Mouse (Mus musculus) induced T-regulatory cell, adult 2 months (primary cell): ENCODE data around the gene Gm34653.
"Not testable (repeated sequence)": the region's sequence is repeated elsewhere in the genome, so short reads cannot be mapped to it uniquely, and the experiment has no call there.

Experiments
- DNase-seq: peaks from one replicate; pipeline ENCODE4 v3.0.0-alpha.2; 2012; ENCODE audit warnings: low read depth

Gm34653 gene

DNA sequence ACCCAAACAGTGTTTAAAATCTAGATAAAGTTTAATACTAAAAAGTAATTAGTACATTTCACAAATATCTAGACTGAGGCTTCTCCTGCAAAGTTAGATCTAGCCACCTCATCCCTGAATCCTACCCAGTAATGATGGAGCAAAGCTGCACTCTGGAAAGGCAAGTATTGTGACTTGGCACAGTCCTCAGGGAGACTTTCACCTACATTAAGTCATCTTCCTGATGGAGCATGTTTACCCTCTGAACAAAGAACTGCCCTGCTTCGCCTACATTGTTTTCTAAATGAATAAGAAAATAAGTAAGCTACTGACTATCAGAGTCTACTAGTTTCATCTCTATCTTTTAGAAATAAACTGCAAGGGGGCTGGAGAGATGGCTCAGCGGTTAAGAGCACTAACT, 14.3 kb upstream of the Gm34653 start:
- no peak for DNase-seq

DNA sequence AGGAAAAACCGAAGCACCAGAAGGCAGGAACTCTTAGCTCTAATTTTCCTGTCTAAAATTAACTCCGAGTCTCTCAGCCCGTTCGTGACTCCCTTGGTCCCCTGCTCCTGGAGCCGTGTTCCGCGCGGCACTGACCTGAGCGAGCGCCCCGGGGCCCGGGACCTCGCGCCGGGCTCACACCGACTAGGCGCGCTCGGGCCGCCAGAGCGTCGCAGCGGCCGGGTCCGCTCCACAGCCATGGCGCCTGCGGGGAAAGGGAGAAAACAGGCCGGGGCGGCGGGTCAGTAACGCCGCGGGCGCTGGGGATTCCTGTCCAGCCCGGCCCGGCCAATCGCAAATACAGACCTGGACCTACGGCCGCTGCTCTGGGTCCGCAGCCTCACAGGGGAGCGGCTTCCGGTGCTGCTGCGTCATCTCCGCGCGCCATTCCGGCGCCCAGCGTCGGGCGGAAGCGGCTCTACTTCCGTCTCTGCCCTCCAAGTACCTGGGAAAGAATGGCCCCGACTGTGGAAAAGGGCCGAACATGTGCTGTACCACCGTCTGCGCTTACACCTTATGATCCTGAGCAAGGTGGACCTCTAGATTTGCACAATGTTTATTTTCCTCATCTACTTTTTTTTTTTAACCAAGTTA, 6.9 kb upstream of the Gm34653 start, which contains the start of gene Fbxw2:
Fbxw2 (minus strand) TSS at position 485 of the 633 bp plus-strand sequence.
- DNase-seq = peak; percentile 93

DNA sequence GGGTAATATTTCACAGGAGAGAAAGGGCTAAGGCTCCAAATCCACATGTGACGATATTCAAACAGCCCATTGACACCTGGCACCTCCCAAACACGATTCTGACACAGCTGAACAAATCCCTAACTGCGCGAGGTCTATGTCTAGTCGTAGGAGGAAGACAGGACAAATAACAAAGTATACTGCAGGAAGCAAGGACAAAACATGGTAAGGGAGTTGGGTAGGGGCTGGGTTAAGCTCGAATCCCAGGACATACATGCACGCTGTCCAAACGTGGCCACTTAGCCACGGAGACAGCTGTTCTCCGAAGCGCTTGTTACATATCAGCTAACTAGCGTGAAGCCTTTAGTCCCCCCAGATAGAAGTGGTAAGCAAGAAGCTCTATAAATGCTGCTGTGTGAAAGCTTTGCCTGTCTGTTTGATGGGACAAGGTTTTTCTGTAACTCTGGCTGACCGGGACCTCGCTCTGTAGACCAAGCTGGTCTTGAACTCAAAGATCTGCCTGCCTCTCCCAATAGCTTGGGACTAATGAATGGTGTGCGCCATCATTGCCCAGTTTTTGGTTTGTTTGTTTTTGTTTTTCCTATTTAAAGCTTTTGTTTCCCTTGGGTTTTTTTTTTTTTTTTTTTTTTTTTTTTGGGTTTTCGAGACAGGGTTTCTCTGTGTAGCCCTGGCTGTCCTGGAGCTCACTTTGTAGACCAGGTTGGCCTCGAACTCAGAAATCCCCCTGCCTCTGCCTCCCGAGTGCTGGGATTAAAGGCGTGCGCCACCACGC, 6.2 kb upstream of the Gm34653 start:
- DNase-seq = no peak

DNA sequence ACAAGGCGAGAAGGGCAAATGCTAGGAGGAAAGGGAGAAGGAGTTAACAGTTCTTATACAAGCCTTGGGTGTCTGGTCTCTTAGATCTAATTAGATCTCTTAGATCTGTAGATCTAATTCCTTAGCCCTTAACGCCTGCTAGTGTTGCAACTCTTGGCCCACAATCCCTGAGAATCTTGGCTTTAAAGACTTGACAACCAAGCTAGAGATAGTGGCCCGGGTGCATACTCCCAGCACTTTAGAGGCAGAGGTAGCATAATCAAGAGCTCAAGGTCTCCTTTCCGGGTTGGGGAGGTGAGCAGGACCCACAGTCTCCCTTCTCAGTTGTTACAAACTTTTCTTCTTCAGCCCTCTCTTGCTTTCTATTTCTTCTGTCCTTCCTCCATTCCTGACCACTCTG, 5.2 kb upstream of the Gm34653 start:
- DNase-seq = no peak

DNA sequence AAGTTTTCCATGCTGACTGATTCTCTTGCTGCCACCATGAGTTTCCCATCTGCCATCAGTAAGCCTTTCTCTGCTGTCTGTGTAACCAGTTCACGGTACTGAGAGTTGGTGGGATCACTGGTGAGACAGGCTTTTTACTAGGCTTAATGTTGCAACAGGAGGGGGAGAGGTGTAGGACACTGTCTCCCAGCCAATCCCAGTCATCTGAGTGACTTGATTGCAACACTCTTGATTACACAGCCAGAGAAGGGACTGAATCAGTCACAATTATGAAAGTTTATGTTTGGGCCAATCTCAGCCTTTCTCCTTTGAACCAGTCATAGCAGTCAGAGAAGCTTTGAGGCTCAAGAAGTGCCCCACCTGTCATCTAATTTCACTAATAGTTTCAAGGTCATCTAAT, 4.8 kb upstream of the Gm34653 start:
- no peak for DNase-seq

DNA sequence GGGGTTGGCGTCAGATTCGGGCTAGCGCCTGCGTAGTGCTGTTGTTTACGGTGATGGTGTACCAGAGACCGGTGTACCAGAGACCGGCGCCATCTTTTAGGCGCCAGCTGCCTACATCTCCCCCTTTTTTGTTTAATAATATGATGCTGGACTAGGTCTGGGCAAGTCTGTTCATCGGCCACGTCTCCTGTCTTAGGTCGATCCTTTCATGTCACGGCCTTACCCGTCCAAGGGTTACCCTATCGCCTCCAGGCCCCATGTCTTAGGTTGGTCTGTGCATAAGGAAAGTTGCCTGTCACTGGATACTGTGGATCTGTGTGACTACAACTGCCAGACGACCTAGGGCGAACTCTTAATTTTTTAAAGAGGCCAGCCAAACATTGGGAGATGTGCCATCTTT, 2.7 kb upstream of the Gm34653 start:
- not testable (repeated sequence) for DNase-seq

DNA sequence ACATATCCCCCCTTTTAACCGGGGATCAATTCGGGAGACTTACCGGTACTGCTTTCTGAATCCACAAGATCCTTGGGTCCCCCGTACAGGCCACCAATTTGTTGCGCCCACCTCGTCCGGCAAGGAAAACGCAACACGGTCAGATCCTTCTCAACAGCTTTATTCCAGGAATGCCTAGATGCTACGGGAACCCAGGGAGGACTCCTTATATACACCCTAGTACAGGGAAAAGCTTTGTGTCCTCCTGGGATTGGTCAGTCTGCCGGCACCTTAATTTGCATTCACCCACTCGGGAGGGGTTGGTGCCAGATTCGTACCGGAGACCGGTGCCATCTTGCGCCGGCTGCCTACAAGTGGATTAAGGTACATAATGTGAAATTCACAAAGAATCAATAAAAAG, 817 bp downstream of the Gm34653 start:
- DNase-seq = no peak

DNA sequence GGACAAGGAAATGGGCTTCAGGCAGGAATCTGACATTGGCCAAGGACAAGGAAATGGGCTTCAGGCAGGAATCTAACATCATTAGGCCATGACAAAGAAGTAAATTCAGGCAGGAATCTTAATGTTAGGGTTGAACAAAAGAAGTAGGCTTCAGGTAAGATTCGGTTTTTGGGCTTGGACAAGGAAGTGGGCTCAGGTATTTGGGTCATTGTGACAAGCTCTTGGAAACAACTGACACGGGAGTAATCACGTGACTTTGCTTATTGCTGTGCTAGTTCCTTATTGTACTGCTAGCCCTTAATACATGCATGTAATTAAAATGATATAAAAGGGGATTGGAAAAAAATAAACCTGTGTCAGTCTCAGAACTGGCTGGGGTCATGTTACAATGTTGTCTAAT, 2.9 kb downstream of the Gm34653 start:
- no peak for DNase-seq

DNA sequence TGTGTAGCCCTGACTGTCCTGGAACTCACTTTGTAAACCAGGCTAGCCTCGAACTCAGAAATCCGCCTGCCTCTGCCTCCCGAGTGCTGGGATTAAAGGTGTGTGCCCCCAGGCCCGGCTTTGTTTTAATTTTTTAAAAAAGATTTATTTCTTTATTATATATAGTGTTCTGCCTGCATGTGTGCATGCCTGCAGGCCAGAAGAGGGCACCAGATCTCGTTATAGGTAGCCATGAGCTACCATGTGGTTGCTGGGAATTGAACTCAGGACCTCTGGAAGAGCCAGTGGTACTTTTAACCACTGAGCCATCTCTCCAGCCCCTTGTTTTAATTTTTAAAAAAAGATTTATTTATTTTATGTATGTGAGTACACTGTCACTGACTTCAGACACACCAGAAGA, 7.3 kb downstream of the Gm34653 start:
- DNase-seq = not testable (repeated sequence)

DNA sequence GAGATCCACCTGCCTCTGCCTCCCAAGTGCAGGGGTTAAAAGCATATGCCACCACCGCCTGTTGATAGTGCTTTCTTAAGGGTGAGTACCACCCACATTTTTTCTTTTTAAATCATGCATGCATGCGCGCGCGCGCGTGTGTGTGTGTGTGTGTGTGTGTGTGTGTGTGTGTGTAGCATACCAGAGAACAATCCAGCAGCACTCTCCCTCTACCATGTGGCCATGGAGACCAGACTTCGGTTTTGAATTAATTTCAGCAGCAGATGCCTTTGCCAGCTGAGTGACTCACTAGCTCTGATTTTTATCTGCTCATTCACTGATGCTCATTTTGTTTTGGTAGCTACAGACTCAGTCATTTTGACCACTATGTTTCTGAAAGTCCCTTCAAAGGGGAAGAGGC, 8.9 kb downstream of the Gm34653 start:
- no peak for DNase-seq

DNA sequence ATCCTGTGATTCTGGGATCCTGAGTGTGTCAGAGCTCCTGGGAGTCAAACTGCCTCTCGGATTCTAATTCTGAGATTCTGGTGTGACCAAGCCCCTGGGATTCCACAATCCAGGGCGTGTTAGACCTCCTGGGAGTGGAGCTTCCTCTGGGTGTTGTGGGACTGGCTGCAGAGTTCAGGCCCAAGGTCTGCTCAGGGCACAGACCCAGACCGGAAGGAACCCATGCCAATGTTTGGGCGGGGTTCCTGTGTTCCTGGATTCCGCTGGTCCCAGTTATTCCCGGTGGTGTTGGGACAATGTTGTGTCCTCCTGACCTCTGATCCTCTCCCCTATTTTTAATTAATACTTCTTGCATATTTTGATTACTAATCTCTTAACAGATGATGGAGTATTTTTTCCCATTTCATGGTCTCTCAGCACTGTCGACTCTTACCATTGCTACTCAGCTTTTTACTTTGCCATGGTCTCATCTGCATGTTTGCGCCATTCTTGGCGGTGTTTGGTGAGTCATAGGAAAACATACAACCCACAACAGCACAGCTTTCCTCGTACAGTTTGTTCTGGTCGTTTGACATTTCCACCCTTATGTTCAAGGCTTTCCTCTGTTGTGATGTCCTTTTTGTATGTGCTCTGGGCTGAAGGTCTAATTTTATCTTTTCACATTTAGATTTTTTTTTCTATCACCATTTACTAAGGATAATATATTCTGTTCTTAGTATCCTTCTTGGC, 10.6 kb downstream of the Gm34653 start:
- DNase-seq = no peak

DNA sequence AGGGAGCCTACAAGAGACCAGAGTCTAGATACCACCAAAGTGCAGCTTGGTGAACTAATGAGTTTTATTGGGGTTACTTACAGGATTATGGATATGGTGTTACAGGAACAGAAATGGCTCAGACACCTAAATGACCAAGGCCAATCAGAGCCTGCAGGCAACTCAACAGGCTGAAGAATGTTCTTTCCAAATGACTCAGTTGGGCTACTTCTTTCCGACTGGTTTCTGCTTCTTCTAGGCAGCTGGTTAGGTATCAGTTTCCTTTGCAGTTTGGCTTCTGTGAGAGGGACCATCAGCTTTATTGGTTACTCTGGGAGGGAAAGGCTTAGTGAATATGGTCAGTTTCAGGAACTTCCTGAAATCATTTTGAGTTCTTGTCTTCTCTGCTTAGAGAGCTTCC, 14.9 kb downstream of the Gm34653 start:
- DNase-seq = no peak

DNA sequence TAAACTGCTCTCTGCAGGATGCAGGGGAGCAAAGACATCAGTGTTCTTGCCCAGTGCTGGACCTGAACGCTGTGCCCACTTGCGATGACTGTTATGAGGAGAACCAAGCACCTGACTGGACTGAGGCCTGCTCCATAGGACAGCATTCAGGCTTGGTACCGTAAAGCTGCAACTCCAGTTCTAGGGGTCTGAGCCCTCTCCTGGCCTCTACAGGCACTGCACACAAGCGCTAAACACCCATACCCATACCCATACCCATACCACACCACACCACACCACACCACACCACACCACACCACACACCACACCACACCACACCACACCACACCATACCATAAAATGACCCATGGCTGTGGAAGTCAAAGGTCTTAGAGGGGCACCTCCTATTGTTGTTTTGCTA, 22.5 kb downstream of the Gm34653 start:
- DNase-seq = no peak

DNA sequence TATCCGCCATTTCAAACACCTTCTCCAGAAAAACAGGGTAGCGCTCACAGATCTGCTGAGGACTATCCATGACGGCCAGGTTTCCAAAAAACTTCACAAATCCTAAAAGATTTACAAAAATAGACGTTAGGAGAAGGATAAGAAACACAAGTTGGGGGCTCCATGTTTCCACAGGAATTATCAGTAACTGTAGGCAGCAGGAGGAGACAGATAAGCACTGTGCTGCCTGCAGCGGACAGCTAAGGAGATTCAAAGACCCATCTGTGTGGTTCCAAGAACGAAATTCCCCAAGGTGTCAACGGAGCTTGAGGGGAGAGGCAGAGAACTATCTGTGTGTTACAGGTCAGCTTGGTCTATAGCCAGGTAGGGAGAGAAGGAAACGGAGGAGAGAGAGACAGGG, 24.9 kb downstream of the Gm34653 start:
- DNase-seq = no peak

DNA sequence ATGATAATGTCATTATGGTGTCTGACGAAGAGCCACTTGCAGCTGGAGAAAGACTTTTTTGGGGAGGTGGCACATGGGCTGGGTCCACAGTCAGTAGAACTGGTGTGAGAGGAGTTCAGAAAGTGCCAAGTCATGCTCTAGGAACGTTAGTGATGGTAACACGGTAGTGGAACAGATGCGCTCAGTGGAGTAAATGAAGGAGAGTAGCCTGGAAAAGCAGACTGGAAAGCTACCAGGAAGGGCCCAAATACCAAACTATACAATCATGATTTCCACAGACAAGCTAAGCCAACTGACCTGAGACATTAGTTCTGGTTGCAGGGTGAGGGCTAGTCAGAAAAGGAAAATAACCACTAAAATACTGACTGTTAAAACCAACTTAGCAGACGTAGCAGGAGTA, 36.9 kb downstream of the Gm34653 start:
- peak; percentile 19 for DNase-seq

DNA sequence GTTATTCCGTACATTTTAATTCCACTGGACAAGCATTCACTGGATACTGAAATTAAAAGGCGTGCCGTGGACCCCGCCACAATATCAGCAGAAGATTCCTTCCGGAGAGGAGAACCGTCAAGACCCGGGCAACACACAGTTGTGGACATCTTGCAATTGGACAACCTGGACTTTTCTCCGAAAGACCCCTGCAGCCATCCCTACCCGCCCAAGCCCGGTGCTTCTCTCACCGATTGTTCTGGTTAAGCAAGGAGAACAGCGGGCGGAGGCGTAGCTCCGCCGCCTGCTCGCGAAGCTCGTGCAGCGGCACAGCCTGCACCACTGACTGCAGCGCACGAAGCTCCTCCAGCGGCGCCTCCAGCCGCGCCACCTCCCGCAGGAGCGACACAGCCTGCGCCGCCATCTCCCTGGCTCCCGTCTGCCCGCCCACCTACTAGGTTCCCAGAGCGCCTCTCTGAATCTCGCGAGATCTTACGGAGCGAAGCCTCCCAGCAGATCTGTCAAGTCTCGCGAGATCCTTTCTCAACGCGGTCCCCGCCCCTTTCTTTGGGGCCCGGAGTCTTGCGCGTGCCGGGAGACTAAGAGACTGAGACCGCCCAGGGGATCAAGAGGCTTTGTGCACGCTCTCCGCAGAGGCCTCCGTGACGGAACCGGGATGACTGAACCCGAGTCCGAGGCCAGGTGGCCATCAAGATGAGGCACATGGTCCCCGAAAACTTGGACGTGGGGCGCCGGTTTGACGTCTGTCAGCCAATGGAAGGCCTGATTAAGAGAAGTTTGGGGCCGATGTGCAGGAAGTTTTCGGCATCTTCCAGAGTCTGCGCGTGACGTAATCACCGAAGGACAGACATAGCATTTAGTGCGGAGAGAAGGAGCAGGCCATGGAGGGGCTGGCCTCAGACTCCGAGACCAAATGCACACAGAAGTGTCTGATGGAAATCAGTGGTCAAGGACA, 38.0 kb downstream of the Gm34653 start:
- DNase-seq = peak; percentile 100

DNA sequence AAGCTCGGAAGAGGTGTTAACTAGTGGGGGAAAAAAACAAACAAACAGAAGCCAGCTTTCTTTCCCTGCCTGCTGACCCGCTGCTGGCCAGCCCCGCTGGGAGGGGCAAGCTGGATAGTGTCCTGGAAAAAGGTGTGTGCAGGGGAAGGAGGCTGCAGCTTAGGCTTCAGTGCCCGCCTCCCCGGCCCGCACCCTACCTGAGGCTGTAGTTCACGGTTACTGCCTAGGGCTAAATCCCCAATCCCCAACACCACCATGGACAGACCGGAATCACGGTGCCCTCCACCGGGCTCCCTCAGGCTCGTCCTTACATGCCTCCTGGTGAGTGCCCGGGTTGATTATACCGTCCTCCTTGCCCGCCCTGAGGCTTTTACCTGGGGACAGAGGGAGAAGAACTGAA, 41.5 kb downstream of the Gm34653 start, which contains the start of gene Cutal:
Cutal (plus strand) TSS at position 126 of the 400 bp plus-strand sequence.
- no peak for DNase-seq

DNA sequence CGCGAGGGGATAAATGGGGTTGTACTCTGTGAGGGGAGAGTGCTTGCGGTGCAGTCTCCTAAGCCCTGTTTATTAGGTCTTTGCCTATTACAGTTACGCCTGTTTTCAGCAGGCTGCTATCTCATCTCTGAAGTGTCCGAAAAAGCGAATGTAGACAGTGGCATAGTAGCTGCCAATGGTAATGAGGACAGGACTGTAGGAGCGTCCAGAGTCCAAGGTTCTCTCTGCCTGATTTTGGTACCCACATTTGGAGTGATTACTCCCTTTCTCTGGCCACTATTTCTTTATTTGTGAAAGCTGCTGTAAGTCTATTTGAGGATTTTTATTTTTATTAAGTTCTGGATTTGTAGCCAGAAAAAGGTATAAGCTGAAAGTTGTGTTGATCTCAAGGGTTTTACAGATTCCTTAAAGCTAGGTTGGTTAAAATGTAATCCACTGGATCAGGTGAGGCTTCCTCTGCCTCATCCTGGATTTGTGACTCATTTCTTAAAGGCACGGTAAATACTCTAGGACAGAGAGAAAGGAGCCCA, 42.1 kb downstream of the Gm34653 start, which contains the start of gene Psmd5:
Psmd5 (minus strand) TSS at position 153 of the 530 bp plus-strand sequence.
- DNase-seq = no peak

DNA sequence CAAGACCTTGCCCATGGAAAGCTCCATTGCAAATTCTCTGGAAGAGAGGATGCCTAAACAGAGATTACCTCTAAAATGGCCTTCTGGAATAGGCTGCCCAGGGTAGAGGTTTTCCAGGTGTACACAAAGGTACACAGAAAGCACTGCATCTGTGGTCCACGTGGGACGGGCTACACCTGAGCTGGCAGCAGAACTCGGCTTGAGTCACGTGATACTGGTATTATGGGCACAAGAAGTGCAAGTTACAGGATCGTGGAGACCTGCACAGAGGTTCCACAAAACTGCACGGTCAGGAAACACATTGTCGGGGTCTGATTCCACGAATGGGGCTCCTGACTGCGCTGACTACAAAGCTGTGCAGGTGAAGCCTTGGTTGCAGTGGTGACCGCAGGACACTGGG, 47.2 kb downstream of the Gm34653 start:
- DNase-seq = no peak

DNA sequence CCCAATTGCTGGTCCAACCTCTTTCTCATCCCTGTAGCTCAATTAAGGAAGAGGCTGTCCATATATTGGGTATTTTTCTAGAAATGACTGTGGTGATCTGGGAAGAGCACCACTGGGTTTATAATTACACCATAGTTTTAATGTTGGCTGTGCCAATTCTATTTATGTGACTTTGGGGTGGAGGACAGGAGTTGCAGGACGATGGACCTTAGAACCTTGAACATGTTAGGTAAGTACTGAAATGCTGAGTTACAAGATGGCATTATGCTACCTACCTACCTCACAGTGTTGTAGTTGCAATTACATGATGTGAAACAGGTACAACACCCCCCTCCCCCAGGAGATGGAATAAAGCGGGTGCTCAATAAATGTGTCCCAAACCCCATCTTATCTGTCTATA, 50.0 kb downstream of the Gm34653 start:
- no peak for DNase-seq

DNA sequence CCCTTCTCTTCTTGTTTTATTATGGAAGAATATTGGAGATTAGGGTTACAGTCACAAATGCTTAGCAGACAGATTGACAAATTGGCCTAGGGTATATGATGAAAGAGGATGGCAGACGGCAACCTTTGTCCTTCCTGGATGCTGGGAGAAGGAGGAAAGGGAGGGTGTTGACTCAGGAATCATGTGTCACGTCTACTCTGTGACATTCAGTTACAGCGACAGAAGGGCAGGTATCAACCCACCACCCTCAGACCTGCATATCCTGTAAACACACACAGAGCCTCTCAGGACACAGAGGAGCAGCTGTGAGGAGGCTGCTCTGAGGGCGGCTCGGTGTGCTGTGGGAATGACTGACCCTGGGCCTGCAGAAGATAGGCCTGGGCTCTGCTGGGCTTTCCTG, 50.4 kb downstream of the Gm34653 start:
- no peak for DNase-seq

DNA sequence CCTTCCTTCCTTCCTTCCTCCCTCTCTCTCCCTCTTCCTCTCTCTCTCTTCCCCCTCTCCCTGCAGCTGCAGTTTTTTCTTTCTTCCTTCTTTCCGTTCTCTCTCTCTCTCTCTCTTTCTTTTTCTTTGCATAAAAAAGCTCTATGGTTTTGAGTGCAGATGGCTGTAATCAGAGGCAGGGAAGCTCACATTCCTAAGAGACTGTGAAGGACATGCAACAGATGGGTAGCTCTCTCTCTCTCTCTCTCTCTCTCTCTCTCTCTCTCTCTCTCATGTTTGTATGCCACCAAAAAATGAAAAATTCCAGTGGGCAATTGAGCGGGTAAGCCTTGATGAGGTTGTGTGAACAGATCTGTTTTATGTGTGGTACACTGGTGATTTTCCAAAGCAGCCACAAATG, 51.4 kb downstream of the Gm34653 start:
- DNase-seq = no peak
